Comparison of ENCODE assay signal across 9 mouse cellular contexts in genomic region chr19:56826047-56826631, GRCm38 (mm10). TPM values are rescaled to one million over a fixed set of nuclear protein-coding genes. Genes with fewer than 3 reads are reported as not detected.
A peak's percentile ranks its signal among the peaks of the same experiment; 100 is the strongest.
DNase-seq lines count a peak whose midpoint lies in the region; ATAC-seq lines count a peak whose summit lies in the region.
"Had no signal": no experiment of that assay in that cellular context is flagged by ENCODE, and none has a peak within 500 bp of the region (broad histone marks: within the 10 kb centered on the region; RNA-seq: fewer than 3 reads in every experiment).

Gene Tdrd1 (plus strand): TSS chr19:56826209.

- no peaks in the 10 kb centered on the region for H3K9me3 ChIP-seq in embryonic facial prominence, embryonic 12.5 days
- H3K9me3 ChIP-seq in hindbrain, embryonic 13.5 days, result no peaks in the 10 kb centered on the region
- no peaks in the 10 kb centered on the region for H3K9me3 ChIP-seq in neural tube, embryonic 11.5 days (ENCODE audit: control insufficient read depth, low read length)

- H3K36me3 ChIP-seq in embryonic facial prominence, embryonic 12.5 days, result no peaks in the 10 kb centered on the region
- no peaks in the 10 kb centered on the region for H3K36me3 ChIP-seq in hindbrain, embryonic 13.5 days
- H3K36me3 ChIP-seq in neural tube, embryonic 11.5 days (ENCODE audit: control insufficient read depth, insufficient read depth, low read length), result no peaks in the 10 kb centered on the region

- no peak for ATAC-seq in embryonic facial prominence, embryonic 12.5 days (ENCODE audit: insufficient number of reproducible peaks, insufficient read depth, low FRiP score, low TSS enrichment)
- no peak for ATAC-seq in hindbrain, embryonic 13.5 days (ENCODE audit: low FRiP score)
- ATAC-seq in neural tube, embryonic 11.5 days (ENCODE audit: insufficient read depth, low FRiP score, low TSS enrichment), result no peak

- no peak within 1 kb of the TSS for H3K9ac ChIP-seq in embryonic facial prominence, embryonic 12.5 days
- H3K9ac ChIP-seq in hindbrain, embryonic 13.5 days, result no peak within 1 kb of the TSS
- no peak within 1 kb of the TSS for H3K9ac ChIP-seq in neural tube, embryonic 11.5 days (ENCODE audit: low read length)

- peak; percentile 24 for DNase-seq in kidney, postnatal 10 days
- no peak for DNase-seq in kidney, adult 18-20 months
- DNase-seq in neural tube, embryonic 11.5 days (ENCODE audit: low spot score), result peak; percentile 32
- DNase-seq in cerebellum, adult 18-20 months, result no peak
- no peak for DNase-seq in adrenal gland, adult 2 months
- no peak for DNase-seq in gastrocnemius, postnatal 14 days
- DNase-seq: cerebellum, postnatal 36 days had no signal

- no peak within 1 kb of the TSS for H3K27ac ChIP-seq in embryonic facial prominence, embryonic 12.5 days
- H3K27ac ChIP-seq in hindbrain, embryonic 13.5 days, result no peak within 1 kb of the TSS
- no peak within 1 kb of the TSS for H3K27ac ChIP-seq in neural tube, embryonic 11.5 days (ENCODE audit: low read depth, low read length)

- no peak within 1 kb of the TSS for H3K4me3 ChIP-seq in embryonic facial prominence, embryonic 12.5 days
- peak within 1 kb of the TSS; percentile 3; the same call in 1 of the 2 replicates for H3K4me3 ChIP-seq in hindbrain, embryonic 13.5 days
- H3K4me3 ChIP-seq in neural tube, embryonic 11.5 days (ENCODE audit: low read depth, low read length), result no peak within 1 kb of the TSS

- H3K27me3 ChIP-seq in embryonic facial prominence, embryonic 12.5 days, result peaks cover 3% of the 10 kb centered on the region; the same call in 1 of the 2 replicates
- H3K27me3 ChIP-seq in hindbrain, embryonic 13.5 days, result peaks cover 10% of the 10 kb centered on the region; the same call in 1 of the 2 replicates
- H3K27me3 ChIP-seq in neural tube, embryonic 11.5 days (ENCODE audit: control insufficient read depth, insufficient read depth, low read length), result no peaks in the 10 kb centered on the region

- 57% methylated on average over 44 of the region's 44 CpGs for WGBS in embryonic facial prominence, embryonic 12.5 days
- 59% methylated on average over 44 of the region's 44 CpGs for WGBS in hindbrain, embryonic 13.5 days
- 65% methylated on average over 44 of the region's 44 CpGs for WGBS in neural tube, embryonic 11.5 days

- peaks cover 2% of the 10 kb centered on the region; the same call in 1 of the 2 replicates for H3K4me1 ChIP-seq in embryonic facial prominence, embryonic 12.5 days
- H3K4me1 ChIP-seq in hindbrain, embryonic 13.5 days (replicated peaks), result peaks cover 10% of the 10 kb centered on the region
- no peaks in the 10 kb centered on the region for H3K4me1 ChIP-seq in neural tube, embryonic 11.5 days (ENCODE audit: control insufficient read depth, insufficient read depth, low read length)

- intact Hi-C loops in gastrocnemius, postnatal 14 days (cut with DNase I; ENCODE audit: low total_unique reads), result no loop called here

- peak within 1 kb of the TSS; percentile 34 for H3K4me2 ChIP-seq in embryonic facial prominence, embryonic 12.5 days (replicated peaks)
- H3K4me2 ChIP-seq in hindbrain, embryonic 13.5 days, result peak within 1 kb of the TSS; percentile 39
- H3K4me2 ChIP-seq in neural tube, embryonic 11.5 days (ENCODE audit: low read depth), result no peak within 1 kb of the TSS

RNA-seq across cellular contexts. Expression of gene Tdrd1, which starts in this region (rescaled TPM):
- 1.6 and 2.0 TPM in 2 replicates for polyA plus RNA-seq in embryonic facial prominence, embryonic 12.5 days (2016; fragmentation: Nextera tagmentation; extraction: Ambion mirVana)
- 0.77 and 0.96 TPM in 2 replicates for polyA plus RNA-seq in hindbrain, embryonic 13.5 days (2015; fragmentation: Nextera tagmentation; extraction: Ambion mirVana)
- 0.88 and 0.97 TPM in 2 replicates for polyA plus RNA-seq in neural tube, embryonic 11.5 days (2014; fragmentation: Nextera tagmentation; extraction: Ambion mirVana)
- total RNA-seq in adrenal gland, adult 2 months (2021), result not detected
- not detected in 2 replicates for polyA plus RNA-seq in adrenal gland, adult 2 months (2012; rRNA removed)
- not detected for total RNA-seq in gastrocnemius, postnatal 14 days (2021)

Comparison
In these comparisons a context has a peak if more than half of its experiments do, and no peak if none do; other contexts are left out.
1. Peak in DNase-seq in neural tube, embryonic 11.5 days; RNA of the gene not detected or under 1 TPM.